Comparison of ENCODE assay signal across 32 mouse cellular contexts in the genomic region with DNA sequence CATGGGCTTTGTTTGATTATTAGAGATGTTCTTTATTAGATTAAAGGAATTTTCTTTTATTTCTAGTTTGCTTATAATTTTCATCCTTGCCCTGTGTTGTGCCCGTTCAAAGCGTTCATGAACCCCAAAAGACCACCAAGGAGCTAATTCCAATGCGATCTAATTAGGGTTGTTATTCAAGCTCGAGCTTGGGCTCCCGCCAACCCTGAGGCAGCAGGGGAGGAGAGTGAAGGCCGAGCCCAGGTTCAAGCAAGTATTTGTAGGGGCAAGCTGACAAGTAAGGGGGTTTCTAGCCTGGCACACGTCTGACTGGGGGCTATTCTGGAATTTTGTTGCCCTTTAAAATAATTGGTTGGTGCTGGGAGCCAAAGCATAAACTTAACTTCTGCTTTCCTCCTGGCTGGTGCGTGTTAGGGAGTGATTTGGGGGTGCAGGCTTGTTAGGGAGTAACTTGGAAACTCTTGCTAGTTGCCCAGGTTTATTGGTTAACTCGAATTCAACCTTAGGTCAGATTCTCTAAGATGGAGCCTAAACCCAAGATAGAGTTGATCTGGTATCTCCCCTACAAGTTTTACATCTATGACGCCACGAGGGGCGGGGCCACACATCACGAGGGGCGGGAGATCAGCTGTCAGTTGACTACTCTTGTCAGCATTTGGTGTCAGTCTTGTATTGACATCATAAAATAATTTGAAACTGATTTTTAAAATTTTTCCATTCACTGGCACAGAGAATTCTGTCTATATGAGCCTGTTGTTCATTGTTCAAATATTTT. TPM values are rescaled to one million over a fixed set of nuclear protein-coding genes. Genes with fewer than 3 reads are reported as not detected.
DNase-seq lines count a peak whose midpoint lies in the region; ATAC-seq and TF ChIP-seq lines count a peak whose summit lies in the region.
"Had no signal": no experiment of that assay in that cellular context is flagged by ENCODE, and none has a peak within 500 bp of the region (broad histone marks: within the 10 kb centered on the region; RNA-seq: fewer than 3 reads in every experiment).

No protein-coding gene starts in this region.

- H3K27me3 ChIP-seq in hindbrain, postnatal 0 days (ENCODE audit: insufficient read depth, low read length) = no peaks in the 10 kb centered on the region
- H3K27me3 ChIP-seq in hindbrain, embryonic 14.5 days (ENCODE audit: control insufficient read depth, insufficient read depth, low read length) = no peaks in the 10 kb centered on the region
- no peaks in the 10 kb centered on the region for H3K27me3 ChIP-seq in MEL (ENCODE audit: control insufficient read depth in 1 of 2, insufficient read depth in 2 of 2, low read length in 2 of 2)
- H3K27me3 ChIP-seq: embryonic facial prominence, embryonic 13.5 days; heart, embryonic 13.5 days; hindbrain, embryonic 15.5 days; intestine, embryonic 15.5 days; midbrain, embryonic 13.5 days; neural tube, embryonic 15.5 days; Patski had no signal

- no peak for TF ChIP-seq CTCF in hindbrain, postnatal 0 days (IDR thresholded peaks at IDR 0.05; ENCODE audit: low read depth)
- TF ChIP-seq CTCF in MEL (IDR thresholded peaks at IDR 0.05 in 2 of 3, conservative IDR thresholded peaks at IDR 0.05 in 1 of 3; ENCODE audit: control insufficient read depth in 1 of 3, insufficient read depth in 1 of 3, low read depth in 2 of 3, low read length in 3 of 3, poor library complexity in 1 of 3, severe bottlenecking in 1 of 3) = no peak

- no peak for TF ChIP-seq EP300 in MEL (IDR thresholded peaks at IDR 0.05; ENCODE audit: low read depth in 1 of 2, low read length in 2 of 2)

- DNase-seq in hindbrain, postnatal 0 days (ENCODE audit: low spot score) = peak; percentile 20
- DNase-seq in hindbrain, embryonic 14.5 days (ENCODE audit: low spot score) = no peak
- DNase-seq in retina, postnatal 1 day = peak; percentile 9
- no peak for DNase-seq in retina, embryonic 14.5 days (ENCODE audit: low spot score)
- peak; percentile 50 for DNase-seq in MEL (ENCODE audit: low read depth, low spot score)
- no peak for DNase-seq in kidney, adult 9 months
- DNase-seq in thymus, postnatal 10 days (ENCODE audit: low spot score in 2 of 2) = no peak
- DNase-seq: adrenal gland, postnatal 25 days; cerebellum, adult 8-10 months; forebrain, postnatal 0 days; gastrocnemius, postnatal 10 days; heart, postnatal 10 days; kidney, adult 2 months; layer of hippocampus, postnatal 36 days; liver; lung, adult 2 months; lung, postnatal 10 days; thymus, adult 18-20 months; thymus, postnatal 4 days had no signal

- H3K9ac ChIP-seq in hindbrain, postnatal 0 days (replicated peaks; ENCODE audit: low read length) = no peak overlapping the region
- no peak overlapping the region for H3K9ac ChIP-seq in hindbrain, embryonic 14.5 days
- no peak overlapping the region for H3K9ac ChIP-seq in MEL (ENCODE audit: control insufficient read depth, low read depth, low read length, poor library complexity, severe bottlenecking)
- H3K9ac ChIP-seq: embryonic facial prominence, embryonic 13.5 days; forebrain, postnatal 0 days; heart, embryonic 13.5 days; hindbrain, embryonic 15.5 days; intestine, embryonic 15.5 days; liver, embryonic 14.5 days; midbrain, embryonic 13.5 days; neural tube, embryonic 15.5 days had no signal

- H3K4me1 ChIP-seq in hindbrain, postnatal 0 days (ENCODE audit: insufficient read depth, low read length) = no peaks in the 10 kb centered on the region
- H3K4me1 ChIP-seq in hindbrain, embryonic 14.5 days (replicated peaks; ENCODE audit: control insufficient read depth, insufficient read depth, low read length) = no peaks in the 10 kb centered on the region
- H3K4me1 ChIP-seq in MEL (ENCODE audit: control insufficient read depth in 1 of 2, insufficient read depth in 2 of 2, low read length in 2 of 2) = 0 out of 4 replicates have a peak, but pooled peaks cover 0 to 3% of the 10 kb centered on the region in 2 experiments
- H3K4me1 ChIP-seq: forebrain, embryonic 10.5 days; heart, embryonic 13.5 days; hindbrain, embryonic 15.5 days; intestine, embryonic 15.5 days; midbrain, embryonic 13.5 days; neural tube, embryonic 15.5 days had no signal

- no peaks in the 10 kb centered on the region for H3K9me3 ChIP-seq in hindbrain, postnatal 0 days (ENCODE audit: low read length)
- no peaks in the 10 kb centered on the region for H3K9me3 ChIP-seq in hindbrain, embryonic 14.5 days (ENCODE audit: control insufficient read depth, low read length)
- H3K9me3 ChIP-seq in MEL (replicated peaks; ENCODE audit: insufficient read depth, low read length) = no peaks in the 10 kb centered on the region
- H3K9me3 ChIP-seq: embryonic facial prominence, embryonic 13.5 days; forebrain, embryonic 10.5 days; G1E; heart, embryonic 13.5 days; hindbrain, embryonic 15.5 days; intestine, embryonic 15.5 days; midbrain, embryonic 13.5 days; neural tube, embryonic 15.5 days had no signal

- ATAC-seq in hindbrain, postnatal 0 days = no peak
- ATAC-seq in hindbrain, embryonic 14.5 days (ENCODE audit: low FRiP score) = no peak
- ATAC-seq: forebrain, postnatal 0 days; intestine, embryonic 15.5 days; midbrain, embryonic 13.5 days; Patski had no signal

- TF ChIP-seq RAD21 in MEL (IDR thresholded peaks at IDR 0.05; ENCODE audit: low read depth, low read length) = no peak

- H3K36me3 ChIP-seq in hindbrain, postnatal 0 days (ENCODE audit: insufficient read depth, low read length) = no peaks in the 10 kb centered on the region
- no peaks in the 10 kb centered on the region for H3K36me3 ChIP-seq in hindbrain, embryonic 14.5 days (replicated peaks; ENCODE audit: control insufficient read depth, insufficient read depth)
- H3K36me3 ChIP-seq in MEL (ENCODE audit: control insufficient read depth in 1 of 2, insufficient read depth in 2 of 2, low read length in 2 of 2) = no peaks in the 10 kb centered on the region; a peak in 1 of 4 replicates
- H3K36me3 ChIP-seq: embryonic facial prominence, embryonic 13.5 days; forebrain, embryonic 10.5 days; G1E; heart, embryonic 13.5 days; hindbrain, embryonic 15.5 days; intestine, embryonic 15.5 days; midbrain, embryonic 13.5 days; neural tube, embryonic 15.5 days had no signal

- no peak for TF ChIP-seq POLR2A in MEL (IDR thresholded peaks at IDR 0.05; ENCODE audit: control insufficient read depth in 1 of 2, insufficient read depth in 1 of 2, low read depth in 1 of 2, low read length in 2 of 2, poor library complexity in 1 of 2)

- WGBS in hindbrain, postnatal 0 days = 53% methylated on average over 14 of the region's 14 CpGs
- 67% methylated on average over 14 of the region's 14 CpGs for WGBS in hindbrain, embryonic 14.5 days

- no peaks in the 10 kb centered on the region for H3K79me2 ChIP-seq in MEL (ENCODE audit: control insufficient read depth, insufficient read depth, low read length, poor library complexity)

- no peak overlapping the region for H3K4me3 ChIP-seq in hindbrain, postnatal 0 days (ENCODE audit: low read length)
- no peak overlapping the region for H3K4me3 ChIP-seq in hindbrain, embryonic 14.5 days (replicated peaks; ENCODE audit: low read length)
- H3K4me3 ChIP-seq in MEL (ENCODE audit: control insufficient read depth in 1 of 2, insufficient read depth in 1 of 2, low read depth in 2 of 2, low read length in 2 of 2) = no peak overlapping the region
- H3K4me3 ChIP-seq: embryonic facial prominence, embryonic 13.5 days; forebrain, embryonic 10.5 days; heart, embryonic 13.5 days; hindbrain, embryonic 15.5 days; intestine, embryonic 15.5 days; midbrain, embryonic 13.5 days; neural tube, embryonic 15.5 days had no signal

- no peak overlapping the region for H3K4me2 ChIP-seq in hindbrain, postnatal 0 days (ENCODE audit: low read depth, low read length)
- H3K4me2 ChIP-seq in hindbrain, embryonic 14.5 days (replicated peaks) = no peak overlapping the region
- H3K4me2 ChIP-seq: embryonic facial prominence, embryonic 13.5 days; heart, embryonic 13.5 days; hindbrain, embryonic 15.5 days; intestine, embryonic 15.5 days; midbrain, embryonic 13.5 days; neural tube, embryonic 15.5 days had no signal

- H3K27ac ChIP-seq in hindbrain, postnatal 0 days = no peak overlapping the region
- H3K27ac ChIP-seq in hindbrain, embryonic 14.5 days = no peak overlapping the region
- H3K27ac ChIP-seq in MEL (ENCODE audit: control insufficient read depth, low read depth, low read length) = no peak overlapping the region
- H3K27ac ChIP-seq: embryonic facial prominence, embryonic 13.5 days; forebrain, embryonic 10.5 days; heart, embryonic 13.5 days; hindbrain, embryonic 15.5 days; intestine, embryonic 15.5 days; kidney, postnatal 0 days; liver, embryonic 14.5 days; macrophage; midbrain, embryonic 13.5 days; neural tube, embryonic 15.5 days; stomach, postnatal 0 days had no signal

TF ChIP-seq in MEL, 35 proteins besides CTCF, POLR2A, EP300 and RAD21 (continues in another document):
- TF ChIP-seq MAFK (IDR thresholded peaks at IDR 0.05; ENCODE audit: borderline replicate concordance, low read depth, low read length) = no peak
- TF ChIP-seq MXI1 (IDR thresholded peaks at IDR 0.05; ENCODE audit: low read depth, low read length) = no peak
- TF ChIP-seq UBTF (IDR thresholded peaks at IDR 0.05; ENCODE audit: borderline replicate concordance, insufficient read depth, low read depth, low read length) = no peak
- TF ChIP-seq USF1 (IDR thresholded peaks at IDR 0.05; ENCODE audit: low read depth, low read length) = no peak

RNA-seq across cellular contexts. Expression of gene Itgae, which starts 9.8 kb away (rescaled TPM):
- total RNA-seq in hindbrain, postnatal 0 days (2014; rRNA removed) = 0.16 and 0.18 TPM in 2 replicates
- 0.14 and 0.31 TPM in 2 replicates for polyA plus RNA-seq in hindbrain, postnatal 0 days (2015; fragmentation: Nextera tagmentation; extraction: Ambion mirVana)
- polyA plus RNA-seq in hindbrain, embryonic 14.5 days (2014; fragmentation: Nextera tagmentation; extraction: Ambion mirVana) = 0.25 and 0.32 TPM in 2 replicates
- total RNA-seq in MEL (2012; rRNA removed) = 0.04 and 0.16 TPM in 2 replicates
- under 1 TPM in 1 of 2 experiments, not detected in 1; 0.22 TPM for polyA plus RNA-seq in MEL (2012; ENCODE audit: insufficient read depth in 1 of 2, insufficient read length in 2 of 2, low read depth in 1 of 2, low replicate concordance in 2 of 2, missing spikeins in 1 of 2)

RNA-seq across cellular contexts. Expression of gene Haspin, which starts 37.9 kb away (rescaled TPM):
- 1.8 and 3.3 TPM in 2 replicates for total RNA-seq in hindbrain, postnatal 0 days (2014; rRNA removed)
- 2.4 and 3.4 TPM in 2 replicates for polyA plus RNA-seq in hindbrain, postnatal 0 days (2015; fragmentation: Nextera tagmentation; extraction: Ambion mirVana)
- polyA plus RNA-seq in hindbrain, embryonic 14.5 days (2014; fragmentation: Nextera tagmentation; extraction: Ambion mirVana) = 2.4 and 3.2 TPM in 2 replicates
- 22.9 and 26.9 TPM in 2 replicates for total RNA-seq in MEL (2012; rRNA removed)
- polyA plus RNA-seq in MEL (2012; ENCODE audit: insufficient read depth in 1 of 2, insufficient read length in 2 of 2, low read depth in 1 of 2, low replicate concordance in 2 of 2, missing spikeins in 1 of 2) = 10 to 100 TPM in 1 of 2 experiments, not detected in 1; 28.3 TPM

RNA-seq across cellular contexts. Expression of gene Ncbp3, which starts 52.6 kb away (rescaled TPM):
- total RNA-seq in hindbrain, postnatal 0 days (2014; rRNA removed) = 5.2 and 6.9 TPM in 2 replicates
- polyA plus RNA-seq in hindbrain, postnatal 0 days (2015; fragmentation: Nextera tagmentation; extraction: Ambion mirVana) = 7.3 and 7.7 TPM in 2 replicates
- polyA plus RNA-seq in hindbrain, embryonic 14.5 days (2014; fragmentation: Nextera tagmentation; extraction: Ambion mirVana) = 8.5 and 9.3 TPM in 2 replicates
- total RNA-seq in MEL (2012; rRNA removed) = 9.3 and 9.6 TPM in 2 replicates
- 1 to 10 TPM in 1 of 2 experiments, not detected in 1; 8.4 TPM for polyA plus RNA-seq in MEL (2012; ENCODE audit: insufficient read depth in 1 of 2, insufficient read length in 2 of 2, low read depth in 1 of 2, low replicate concordance in 2 of 2, missing spikeins in 1 of 2)

Comparison
In these comparisons a context has a peak if more than half of its experiments do, and no peak if none do; other contexts are left out.
1. DNase-seq: peak in hindbrain, postnatal 0 days (single experiment), retina, postnatal 1 day (single experiment) and MEL (single experiment); none in hindbrain, embryonic 14.5 days (single experiment), retina, embryonic 14.5 days (single experiment), kidney, adult 9 months (single experiment) and thymus, postnatal 10 days (0 of 2).